Mouse (Mus musculus) heart, postnatal 0 days (tissue): ENCODE results near the gene Cox6a1.

Source experiments
- CTCF ChIP-seq: IDR thresholded peaks from 2 replicates; pipeline ENCODE4 v1.5.1; 2016; ENCODE audit warnings: antibody characterized with exemption, control low read depth, low read depth
- EP300 ChIP-seq: IDR thresholded peaks from 2 replicates; pipeline ENCODE4 v1.6.1; 2016; ENCODE audit warnings: antibody characterized with exemption, low read depth

DNA sequence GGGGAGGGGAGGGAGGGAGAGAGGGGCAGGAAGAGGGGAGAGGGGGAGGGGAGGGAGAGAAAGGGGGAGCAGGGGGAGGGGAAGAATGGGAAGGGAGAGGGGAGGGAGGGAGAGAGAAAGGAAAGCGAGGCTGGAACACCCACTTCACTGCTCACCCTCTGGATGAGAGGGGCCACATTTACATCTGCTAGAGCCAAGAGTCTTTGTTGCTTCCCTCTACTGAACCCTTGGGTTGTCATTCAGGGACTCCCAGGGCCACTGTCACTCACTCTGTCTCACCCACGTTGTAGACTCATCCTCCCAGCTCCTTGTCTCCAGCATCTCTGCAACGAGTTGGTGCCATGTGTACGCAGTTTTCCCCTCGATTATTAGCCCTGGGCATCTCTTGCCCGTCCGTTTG, 13.4 kb upstream of the Cox6a1 start:
- TF ChIP-seq CTCF: no peak
- TF ChIP-seq EP300: no peak
